22 mouse cellular contexts compared by ENCODE assay signal in genomic region chr9:27766446-27766845, GRCm38 (mm10). TPM values are rescaled to one million over a fixed set of nuclear protein-coding genes. Genes with fewer than 3 reads are reported as not detected.
A peak's percentile ranks its signal among the peaks of the same experiment; 100 is the strongest.
DNase-seq lines count a peak whose midpoint lies in the region; ATAC-seq and TF ChIP-seq lines count a peak whose summit lies in the region.
"Had no signal": no experiment of that assay in that cellular context is flagged by ENCODE, and none has a peak within 500 bp of the region (broad histone marks: within the 10 kb centered on the region; RNA-seq: fewer than 3 reads in every experiment).

No protein-coding gene starts in this region.

- peak; percentile 59 for DNase-seq in layer of hippocampus, adult 11-12 months (ENCODE audit: low spot score)
- DNase-seq in layer of hippocampus, postnatal 10 days (ENCODE audit: low spot score in 2 of 2), result no peak
- DNase-seq in forebrain, postnatal 0 days, result peak; percentile 71
- DNase-seq in layer of hippocampus, adult 9-10 months (ENCODE audit: low spot score), result peak; percentile 42
- DNase-seq in right cerebral cortex, postnatal 25 days, result peak; percentile 31
- DNase-seq in embryo, embryonic 10 days (ENCODE audit: low spot score), result no peak
- DNase-seq in gastrocnemius, adult 8-10 months (ENCODE audit: low spot score in 2 of 2), result no peak
- DNase-seq: cerebellum, adult 9-11 months; heart, adult 18-20 months; kidney, adult 2 months; kidney, postnatal 14 days; lung, adult 18-20 months; lung, postnatal 36 days; spleen, adult 18-20 months had no signal

- no peak overlapping the region for H3K27ac ChIP-seq in forebrain, postnatal 0 days (ENCODE audit: low read depth, low read length)
- H3K27ac ChIP-seq: embryonic facial prominence, embryonic 15.5 days; heart, embryonic 15.5 days; hindbrain, embryonic 10.5 days; midbrain, embryonic 12.5 days; stomach, embryonic 15.5 days had no signal

- H3K27me3 ChIP-seq in forebrain, postnatal 0 days (ENCODE audit: insufficient read depth, low read length), result no peaks in the 10 kb centered on the region
- H3K27me3 ChIP-seq: embryonic facial prominence, embryonic 15.5 days; heart, embryonic 15.5 days; midbrain, embryonic 12.5 days; stomach, embryonic 15.5 days had no signal

- no peaks in the 10 kb centered on the region for H3K9me3 ChIP-seq in forebrain, postnatal 0 days (ENCODE audit: low read length)
- H3K9me3 ChIP-seq: embryonic facial prominence, embryonic 15.5 days; G1E; heart, embryonic 15.5 days; hindbrain, embryonic 10.5 days; midbrain, embryonic 12.5 days; stomach, embryonic 15.5 days had no signal

- H3K4me2 ChIP-seq in forebrain, postnatal 0 days (ENCODE audit: low read depth), result no peak overlapping the region
- H3K4me2 ChIP-seq: embryonic facial prominence, embryonic 15.5 days; heart, embryonic 15.5 days; midbrain, embryonic 12.5 days; stomach, embryonic 15.5 days had no signal

- H3K4me1 ChIP-seq in forebrain, postnatal 0 days (ENCODE audit: insufficient read depth), result no peaks in the 10 kb centered on the region
- H3K4me1 ChIP-seq: embryonic facial prominence, embryonic 15.5 days; heart, embryonic 15.5 days; hindbrain, embryonic 10.5 days; midbrain, embryonic 12.5 days; stomach, embryonic 15.5 days had no signal

- TF ChIP-seq CTCF in forebrain, postnatal 0 days (IDR thresholded peaks at IDR 0.05; ENCODE audit: low read depth), result no peak

- no peak overlapping the region for H3K4me3 ChIP-seq in forebrain, postnatal 0 days (ENCODE audit: low read depth, low read length)
- H3K4me3 ChIP-seq: embryonic facial prominence, embryonic 15.5 days; heart, embryonic 15.5 days; hindbrain, embryonic 10.5 days; midbrain, embryonic 12.5 days; stomach, embryonic 15.5 days had no signal

- peak; percentile 75 for ATAC-seq in forebrain, postnatal 0 days
- ATAC-seq: CD4-positive, CD25-positive, alpha-beta regulatory T cell, adult 4 months had no signal

- no peak overlapping the region for H3K9ac ChIP-seq in forebrain, postnatal 0 days
- H3K9ac ChIP-seq: embryonic facial prominence, embryonic 15.5 days; heart, embryonic 15.5 days; midbrain, embryonic 12.5 days; stomach, embryonic 15.5 days had no signal

- WGBS in forebrain, postnatal 0 days, result 38% methylated on average over 3 of the region's 3 CpGs

- no peaks in the 10 kb centered on the region for H3K36me3 ChIP-seq in forebrain, postnatal 0 days (ENCODE audit: insufficient read depth)
- H3K36me3 ChIP-seq: embryonic facial prominence, embryonic 15.5 days; G1E; heart, embryonic 15.5 days; hindbrain, embryonic 10.5 days; midbrain, embryonic 12.5 days; stomach, embryonic 15.5 days had no signal

RNA-seq across cellular contexts. Expression of gene Opcml, which starts 24.1 kb away (rescaled TPM):
- 100 to 1,000 TPM; 363 to 385 TPM for total RNA-seq in layer of hippocampus, postnatal 10 days (2021)
- total RNA-seq in forebrain, postnatal 0 days (2014; rRNA removed), result 128 and 140 TPM in 2 replicates
- polyA plus RNA-seq in forebrain, postnatal 0 days (2015; fragmentation: Nextera tagmentation; extraction: Ambion mirVana), result 34.0 and 48.3 TPM in 2 replicates
- total RNA-seq in gastrocnemius, adult 8-10 months (2022), result 1 to 10 TPM in 3 of 4 experiments, under 1 TPM in 1; 0.97 to 1.8 (median 1.2) TPM
- polyA plus RNA-seq: CD4-positive, CD25-positive, alpha-beta regulatory T cell, adult 4 months; G1E; liver, adult 2 months had no signal

Comparison
In these comparisons a context has a peak if more than half of its experiments do, and no peak if none do; other contexts are left out.
1. DNase-seq: peak in layer of hippocampus, adult 11-12 months (single experiment), forebrain, postnatal 0 days (single experiment), layer of hippocampus, adult 9-10 months (single experiment) and right cerebral cortex, postnatal 25 days (single experiment); none in layer of hippocampus, postnatal 10 days (0 of 2), embryo, embryonic 10 days (single experiment) and gastrocnemius, adult 8-10 months (0 of 2).
2. RNA of gene Opcml, which starts 24.1 kb away (total RNA-seq): 363 to 385 TPM in layer of hippocampus, postnatal 10 days and 128 to 140 TPM in forebrain, postnatal 0 days; 0.97 to 1.8 TPM in gastrocnemius, adult 8-10 months; every median in the first group is over 10 times any median in the second.